Mouse (Mus musculus) kidney, embryonic 14.5 days (tissue): Measurements from ENCODE around the gene Rabgap1l. TPM values are rescaled to one million over a fixed set of nuclear protein-coding genes. Genes with fewer than 3 reads are reported as not detected.

Experiments used
- ATAC-seq: fragments of 200-750 bp; cut with Nextera tagmentation; 2 replicates; pipeline ENCODE4 v1.8.0; 2017; ENCODE audit warnings: moderate number of reproducible peaks, mild to moderate bottlenecking, moderate TSS enrichment, moderate library complexity; ENCODE audit not compliant: low FRiP score, low TSS enrichment
- H3K27ac ChIP-seq: fragments of 300-500 bp; sonication (generic); 2 replicates; pipeline ENCODE4 v1.5.1; 2014; ENCODE audit warnings: low read depth, mild to moderate bottlenecking, low read length, moderate library complexity, mixed read lengths
- H3K27me3 ChIP-seq: fragments of 300-500 bp; sonication (generic); 2 replicates; pipeline ENCODE4 v1.6.1; 2014; ENCODE audit warnings: mild to moderate bottlenecking, low read length; ENCODE audit not compliant: control insufficient read depth, insufficient read depth
- H3K36me3 ChIP-seq: fragments of 300-500 bp; sonication (generic); 2 replicates; pipeline ENCODE4 v1.6.1; 2014; ENCODE audit warnings: low read length, mixed read lengths; ENCODE audit not compliant: control insufficient read depth, insufficient read depth
- H3K4me1 ChIP-seq: fragments of 300-500 bp; sonication (generic); 2 replicates; pipeline ENCODE4 v1.6.1; 2014; ENCODE audit warnings: low read length, mixed read lengths; ENCODE audit not compliant: control insufficient read depth, insufficient read depth
- H3K4me2 ChIP-seq: fragments of 300-500 bp; sonication (generic); replicated peaks from 2 replicates; pipeline ENCODE4 v1.6.1; 2014; ENCODE audit warnings: low read depth, mild to moderate bottlenecking, low read length
- H3K4me3 ChIP-seq: fragments of 300-500 bp; sonication (generic); 2 replicates; pipeline ENCODE4 v1.5.1; 2014; ENCODE audit warnings: mild to moderate bottlenecking, low read length
- H3K9ac ChIP-seq: fragments of 300-500 bp; sonication (generic); 2 replicates; pipeline ENCODE4 v1.6.1; 2014; ENCODE audit warnings: low read depth, mild to moderate bottlenecking, low read length, moderate library complexity
- H3K9me3 ChIP-seq: fragments of 300-500 bp; sonication (generic); 2 replicates; pipeline ENCODE4 v1.6.1; 2016; ENCODE audit warnings: low read length; ENCODE audit not compliant: control insufficient read depth
- WGBS: fragments of 180-500 bp; shearing (Covaris S2); extraction: QIAGEN DNeasy Blood & Tissue Kit; methylation state at CpG from one replicate; pipeline ENCODE4 v1.1.7; 2014; 5-methylcytosine and 5-hydroxymethylcytosine counted together
- polyA plus RNA-seq: library from polyadenylated mRNA; unstranded; fragments of >200 nt; fragmentation: Nextera tagmentation; extraction: Ambion mirVana; gene quantifications from 2 replicates; pipeline ENCODE4 v1.2.1, GENCODE M21; 2014

Gene Rabgap1l
- polyA plus RNA-seq, 1 experiment from 2014 or later = 13.2 TPM

DNA sequence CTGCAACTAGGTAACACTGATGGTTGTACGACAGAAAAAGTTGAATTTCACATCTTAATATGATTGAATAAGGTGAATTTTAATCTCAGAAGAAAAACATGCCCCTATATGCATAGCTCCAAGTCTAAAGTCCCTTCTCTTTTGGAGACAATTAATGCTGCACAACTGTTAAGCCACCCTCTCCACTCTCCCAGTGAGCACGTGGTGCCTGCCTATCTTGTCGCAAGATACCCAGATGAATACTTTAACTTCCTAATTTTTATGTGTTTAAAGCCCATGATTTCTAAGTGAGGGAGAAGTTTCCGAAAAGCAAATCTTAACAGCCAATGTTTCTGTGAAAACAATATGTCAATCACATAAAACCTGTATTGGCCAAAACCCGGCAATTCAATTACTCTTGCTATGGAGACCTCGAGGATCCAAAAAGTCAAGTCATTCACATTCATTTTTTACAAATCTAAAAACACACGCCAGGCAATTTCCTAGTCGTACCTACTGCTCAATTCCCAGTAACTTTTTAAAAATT is 581.4 kb downstream of the Rabgap1l start:
- peak overlapping the region; percentile 99; the same call in 1 of the 2 replicates for H3K27ac ChIP-seq
- ATAC-seq = no peak
- H3K4me3 ChIP-seq = peak overlapping the region; percentile 71
- under 1% methylated on average over 8 of the region's 8 CpGs for WGBS
- peak overlapping the region; percentile 68 for H3K4me2 ChIP-seq
- no peaks in the 10 kb centered on the region for H3K27me3 ChIP-seq
- no peaks in the 10 kb centered on the region for H3K9me3 ChIP-seq
- peaks cover 9% of the 10 kb centered on the region; the same call in 1 of the 2 replicates for H3K4me1 ChIP-seq
- peaks cover 13% of the 10 kb centered on the region for H3K36me3 ChIP-seq
- peak overlapping the region; percentile 75 for H3K9ac ChIP-seq

DNA sequence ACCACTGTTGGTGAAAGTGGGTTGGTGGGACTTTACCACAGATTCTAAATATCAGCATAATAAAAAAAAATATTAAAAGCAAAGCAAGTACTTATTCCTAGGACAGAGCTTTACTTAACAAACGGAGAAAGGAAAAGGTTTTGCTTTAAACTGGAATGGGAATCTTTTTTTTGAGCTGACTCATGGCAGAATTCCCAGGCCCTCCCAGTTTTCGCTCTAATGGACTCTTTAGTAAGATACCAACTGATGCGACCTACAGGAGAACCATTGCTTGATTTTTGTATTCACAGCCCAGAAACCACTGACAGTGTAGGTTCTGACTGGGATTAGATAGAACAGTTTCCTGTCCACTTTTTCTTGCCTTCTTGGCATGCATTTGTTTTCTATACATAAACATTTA is 582.4 kb downstream of the Rabgap1l start:
- Histone ChIP-seq H3K9ac (no peak overlapping the region; the same call in 1 of the 2 replicates), H3K36me3 (peaks cover 24% of the 10 kb centered on the region), H3K4me3 (peak overlapping the region; percentile 71), H3K27me3 (no peaks in the 10 kb centered on the region), H3K4me2 (peak overlapping the region; percentile 68), H3K4me1 (peaks cover 9% of the 10 kb centered on the region; the same call in 1 of the 2 replicates), H3K27ac (no peak overlapping the region), H3K9me3 (no peaks in the 10 kb centered on the region)
- WGBS = 77% methylated on average over 3 of the region's 3 CpGs
- ATAC-seq = no peak

DNA sequence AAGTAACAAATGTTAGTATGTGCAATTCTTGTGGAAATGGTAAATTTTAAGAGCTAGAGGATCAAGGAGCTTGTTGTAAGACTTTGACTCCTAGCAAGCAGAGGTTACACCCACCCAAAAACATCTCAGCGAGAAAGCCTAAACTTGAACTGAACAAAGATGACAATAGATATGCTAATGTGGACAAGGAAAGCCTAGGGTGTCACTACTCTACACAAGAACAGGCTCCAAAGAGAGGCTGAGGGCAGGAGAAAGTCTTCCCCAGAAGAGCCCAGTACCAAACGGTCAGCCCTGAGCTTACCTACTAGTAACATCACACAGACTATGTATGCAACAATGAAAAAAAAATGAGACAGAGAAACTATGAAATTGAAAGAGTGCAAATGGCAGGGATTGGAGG is 583.2 kb downstream of the Rabgap1l start:
- Histone ChIP-seq H3K9me3 (no peaks in the 10 kb centered on the region), H3K4me1 (peaks cover 9% of the 10 kb centered on the region; the same call in 1 of the 2 replicates), H3K27me3 (no peaks in the 10 kb centered on the region), H3K9ac (no peak overlapping the region), H3K4me3 (no peak overlapping the region), H3K4me2 (no peak overlapping the region), H3K27ac (no peak overlapping the region), H3K36me3 (peaks cover 30% of the 10 kb centered on the region)
- ATAC-seq = no peak
- WGBS = 83% methylated on average over 2 of the region's 2 CpGs

DNA sequence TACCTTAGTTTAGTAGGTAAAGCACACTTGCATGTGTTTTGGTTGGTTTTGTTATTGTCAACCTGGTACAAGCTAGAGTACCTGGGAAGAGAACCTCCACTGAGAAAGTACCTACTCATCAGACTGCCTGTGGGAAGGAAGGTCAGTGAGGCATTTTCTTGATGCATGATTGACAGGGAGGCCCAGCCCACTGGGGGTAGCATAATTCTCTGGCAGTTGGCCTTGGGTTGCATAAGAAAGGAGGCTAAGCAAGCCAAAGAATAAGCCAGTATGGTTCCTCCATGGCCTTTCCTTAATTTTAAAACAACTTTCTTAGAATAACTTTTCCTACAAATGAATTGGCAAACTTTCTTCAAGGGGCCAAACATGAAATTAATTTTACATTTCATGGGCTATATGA is 587.5 kb downstream of the Rabgap1l start:
- Histone ChIP-seq H3K4me2 (no peak overlapping the region), H3K36me3 (peaks cover 62% of the 10 kb centered on the region), H3K27ac (no peak overlapping the region), H3K4me3 (no peak overlapping the region), H3K9me3 (no peaks in the 10 kb centered on the region), H3K27me3 (no peaks in the 10 kb centered on the region), H3K4me1 (peaks cover under 1% of the 10 kb centered on the region; the same call in 1 of the 2 replicates), H3K9ac (no peak overlapping the region)
- no peak for ATAC-seq

DNA sequence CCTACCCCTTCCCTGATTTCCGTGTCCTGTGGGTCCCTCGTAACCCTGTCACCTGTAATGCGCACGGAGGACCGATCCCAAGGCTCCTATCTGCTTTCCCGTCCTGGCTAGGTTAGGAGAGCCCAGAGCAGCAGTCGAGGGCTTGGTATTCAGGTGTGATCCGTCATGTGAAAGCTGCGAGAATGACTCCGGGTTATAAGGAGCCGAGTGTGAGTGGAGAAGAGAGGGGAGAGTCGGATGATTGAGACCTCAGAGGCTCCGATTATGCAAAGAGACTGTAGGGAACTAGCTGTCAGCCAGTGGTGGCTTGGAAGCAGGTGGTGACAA is 597.7 kb downstream of the Rabgap1l start:
- H3K27me3 ChIP-seq = no peaks in the 10 kb centered on the region
- 0% methylated on average over 13 of the region's 13 CpGs for WGBS
- H3K4me2 ChIP-seq = peak overlapping the region; percentile 79
- peak overlapping the region; percentile 73; the same call in 1 of the 2 replicates for H3K27ac ChIP-seq
- no peak for ATAC-seq
- peaks cover 29% of the 10 kb centered on the region for H3K36me3 ChIP-seq
- 0 out of 2 replicates have a peak, but pooled peaks cover 3% of the 10 kb centered on the region for H3K4me1 ChIP-seq
- peak overlapping the region; percentile 92 for H3K4me3 ChIP-seq
- no peaks in the 10 kb centered on the region for H3K9me3 ChIP-seq
- H3K9ac ChIP-seq = peak overlapping the region; percentile 86

DNA sequence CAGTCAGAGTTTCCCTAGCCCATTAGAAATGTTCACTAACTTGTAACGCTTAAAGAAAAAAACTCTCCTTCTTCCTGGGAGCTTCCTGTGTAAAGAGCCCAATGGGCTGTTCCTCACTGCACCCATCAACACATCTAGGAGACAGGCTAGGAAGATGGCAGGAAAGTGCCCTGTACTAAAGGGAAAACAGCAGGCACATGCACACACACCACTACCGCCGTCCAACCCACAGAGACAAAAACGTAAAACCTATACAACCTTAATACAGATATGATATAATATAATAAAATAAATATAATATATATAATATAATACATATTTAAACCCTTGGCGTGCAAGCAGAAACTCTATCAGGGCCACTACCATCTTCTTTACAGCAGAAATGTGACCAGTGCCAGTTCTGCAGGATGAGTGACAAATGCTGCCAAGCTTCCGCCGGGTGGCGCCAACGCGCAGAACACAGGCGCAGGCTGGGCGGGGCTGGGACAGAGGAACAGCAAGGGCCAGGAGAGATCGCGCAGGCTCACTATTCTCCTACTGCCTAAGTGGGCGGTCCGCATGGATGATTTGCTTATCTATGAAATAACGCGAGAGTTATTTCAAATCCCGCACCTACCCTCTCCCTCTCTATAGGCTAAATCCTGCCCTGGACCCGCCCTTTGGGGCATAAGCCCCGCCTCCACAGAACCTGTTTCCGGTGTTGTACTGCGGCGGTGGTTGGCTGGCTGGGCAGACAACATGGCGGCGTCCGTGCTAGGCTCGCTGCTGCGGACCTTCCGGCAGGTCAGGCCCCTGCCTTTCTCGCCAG is 598.3 kb downstream of the Rabgap1l start, which contains the start of gene Mrps14:
Gene Mrps14 (plus strand): TSS at position 687 of the 808 bp plus-strand sequence.
- H3K9me3 ChIP-seq = no peaks in the 10 kb centered on the region
- peak within 1 kb of the TSS; percentile 86 for H3K9ac ChIP-seq
- peak within 1 kb of the TSS; percentile 79 for H3K4me2 ChIP-seq
- WGBS = 6% methylated on average over 31 of the region's 31 CpGs
- H3K4me3 ChIP-seq = peak within 1 kb of the TSS; percentile 92
- peaks cover 23% of the 10 kb centered on the region for H3K36me3 ChIP-seq
- ATAC-seq = peak; percentile 100
- H3K27ac ChIP-seq = peak within 1 kb of the TSS; percentile 73; the same call in 1 of the 2 replicates
- no peaks in the 10 kb centered on the region for H3K27me3 ChIP-seq
- H3K4me1 ChIP-seq = 0 out of 2 replicates have a peak, but pooled peaks cover 3% of the 10 kb centered on the region

DNA sequence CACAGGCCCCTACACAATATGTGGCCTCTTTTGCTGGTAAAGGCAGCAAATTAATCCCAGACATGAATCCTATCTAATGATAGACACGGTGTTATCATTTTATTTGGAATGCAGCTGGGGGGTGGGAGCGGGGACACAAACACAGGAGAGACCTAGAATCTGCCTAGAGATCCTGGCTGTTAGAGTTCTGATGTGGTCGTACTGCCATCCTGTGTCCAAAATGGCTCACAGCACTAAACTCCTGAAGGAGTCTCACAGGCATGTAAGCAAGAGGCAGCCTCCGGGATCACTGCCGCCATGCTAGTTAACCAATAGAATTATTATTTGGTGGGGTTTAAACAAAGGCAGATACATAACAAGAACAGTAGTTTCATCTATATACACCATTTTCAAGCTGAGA is 608.5 kb downstream of the Rabgap1l start:
- H3K27ac ChIP-seq = no peak overlapping the region
- peak; percentile 86 for ATAC-seq
- no peaks in the 10 kb centered on the region for H3K4me1 ChIP-seq
- H3K9me3 ChIP-seq = no peaks in the 10 kb centered on the region
- 23% methylated on average over 5 of the region's 5 CpGs for WGBS
- no peaks in the 10 kb centered on the region for H3K36me3 ChIP-seq
- H3K27me3 ChIP-seq = no peaks in the 10 kb centered on the region
- no peak overlapping the region for H3K4me2 ChIP-seq
- H3K9ac ChIP-seq = no peak overlapping the region
- no peak overlapping the region for H3K4me3 ChIP-seq

DNA sequence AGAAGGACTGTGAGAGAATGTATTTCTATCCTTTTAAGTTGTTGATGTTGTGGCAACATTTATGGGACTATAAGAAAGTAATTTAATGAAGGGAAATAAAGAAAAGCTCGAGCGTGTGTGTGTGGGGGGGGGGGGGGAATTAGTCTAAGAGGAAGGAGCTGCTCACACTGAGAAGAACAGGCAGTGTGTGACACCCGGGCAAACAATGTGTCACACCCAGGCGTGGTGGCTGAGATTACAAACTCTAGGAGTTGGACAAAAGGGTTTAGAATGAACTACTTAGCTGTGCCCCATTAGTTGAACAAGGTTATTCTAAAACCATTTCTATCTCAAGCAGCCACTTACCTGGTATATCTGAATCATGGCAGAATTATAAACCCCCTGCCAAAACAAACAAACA is 611.8 kb downstream of the Rabgap1l start:
- H3K36me3 ChIP-seq = no peaks in the 10 kb centered on the region
- H3K4me2 ChIP-seq = no peak overlapping the region
- WGBS = 57% methylated on average over 4 of the region's 4 CpGs
- H3K4me1 ChIP-seq = no peaks in the 10 kb centered on the region
- no peak overlapping the region for H3K27ac ChIP-seq
- H3K4me3 ChIP-seq = no peak overlapping the region
- no peak for ATAC-seq
- H3K9me3 ChIP-seq = no peaks in the 10 kb centered on the region
- H3K9ac ChIP-seq = no peak overlapping the region
- H3K27me3 ChIP-seq = no peaks in the 10 kb centered on the region

DNA sequence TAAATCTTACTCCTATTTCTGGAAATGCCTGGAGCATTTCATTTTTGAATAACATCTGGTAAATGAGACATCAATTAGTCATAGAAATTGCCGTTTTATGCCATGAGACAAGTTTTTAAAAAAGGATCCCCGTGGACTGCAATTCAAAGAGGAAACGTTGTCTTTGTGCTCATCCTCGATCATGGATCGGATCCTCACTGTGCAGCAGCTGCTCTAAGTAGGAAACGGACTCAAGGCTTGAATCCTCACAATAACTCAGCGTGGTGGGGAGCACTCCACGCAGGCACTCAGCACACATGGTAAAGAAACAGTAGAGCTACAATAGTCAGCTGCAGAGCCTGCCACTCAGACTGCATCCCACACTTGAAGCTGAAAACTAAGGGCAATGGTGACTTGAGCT is 616.1 kb downstream of the Rabgap1l start:
- Histone ChIP-seq H3K4me2 (no peak overlapping the region), H3K9ac (no peak overlapping the region), H3K27me3 (no peaks in the 10 kb centered on the region), H3K4me1 (no peaks in the 10 kb centered on the region), H3K27ac (no peak overlapping the region), H3K36me3 (no peaks in the 10 kb centered on the region), H3K4me3 (no peak overlapping the region), H3K9me3 (no peaks in the 10 kb centered on the region)
- no peak for ATAC-seq
- WGBS = 78% methylated on average over 8 of the region's 8 CpGs
